Mouse (Mus musculus) embryo, embryonic 11 days (tissue): Measurements from ENCODE around the gene Dnmt3a.

Experiments
- DNase-seq: peaks from one replicate; pipeline ENCODE4 v3.0.0-alpha.2; 2015

The Dnmt3a gene

DNA sequence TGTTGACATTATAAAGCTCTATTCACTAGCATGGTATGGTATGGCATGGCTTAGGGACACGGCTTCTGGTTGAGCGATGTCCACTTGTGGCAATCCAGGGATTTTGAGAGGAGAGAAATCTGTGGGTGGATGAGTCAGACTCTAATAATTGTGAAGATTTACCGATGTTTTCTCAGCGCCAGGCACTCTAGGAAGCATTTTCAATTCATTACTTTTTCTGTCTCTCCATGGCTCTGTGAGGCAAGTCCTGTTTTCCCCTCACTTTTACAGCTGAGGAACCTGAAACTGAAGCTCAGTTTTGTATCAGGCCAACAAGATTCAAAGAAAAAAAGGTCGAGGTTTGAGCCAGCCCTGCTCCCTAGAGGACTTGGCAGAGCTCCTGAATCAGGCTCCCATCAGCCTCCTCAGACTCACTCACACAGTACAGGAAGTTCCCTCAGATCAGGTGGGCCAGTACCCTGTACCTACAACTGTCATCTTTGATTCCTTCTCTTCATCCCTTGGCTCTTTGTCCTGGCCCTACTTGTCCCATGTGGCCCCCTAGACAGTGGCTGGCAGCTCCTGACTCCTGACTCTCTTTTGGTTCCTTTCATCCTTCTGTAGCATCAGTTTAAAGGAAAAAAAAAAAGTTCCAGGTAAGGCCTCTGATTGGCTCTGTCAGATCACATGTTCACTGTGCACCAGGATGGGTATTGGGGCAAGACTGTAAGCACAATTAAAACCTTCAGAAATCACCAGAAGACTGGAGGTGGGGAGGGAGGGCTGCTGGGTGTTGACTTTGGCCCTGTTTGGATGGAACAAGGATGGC, 19.3 kb downstream of the Dnmt3a start:
- no peak for DNase-seq

DNA sequence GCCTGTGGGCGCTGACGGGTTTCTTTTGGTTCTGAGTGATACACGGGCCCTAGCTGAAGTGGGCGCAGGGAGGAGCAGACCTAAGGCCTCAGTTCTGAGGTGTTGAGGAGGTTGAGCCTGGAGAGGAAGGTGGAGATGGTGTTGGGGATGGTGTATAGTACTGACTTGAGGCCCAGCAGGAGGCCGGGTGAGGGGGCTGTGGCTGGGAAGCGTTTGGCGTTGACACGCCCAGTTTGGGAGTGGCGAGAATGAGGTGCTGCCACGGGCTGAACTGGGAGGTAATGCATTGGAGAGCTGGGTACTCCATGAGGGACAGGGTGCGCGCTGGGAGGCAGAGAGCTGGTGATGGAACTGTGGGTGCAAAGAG, 19.9 kb downstream of the Dnmt3a start:
- no peak for DNase-seq

DNA sequence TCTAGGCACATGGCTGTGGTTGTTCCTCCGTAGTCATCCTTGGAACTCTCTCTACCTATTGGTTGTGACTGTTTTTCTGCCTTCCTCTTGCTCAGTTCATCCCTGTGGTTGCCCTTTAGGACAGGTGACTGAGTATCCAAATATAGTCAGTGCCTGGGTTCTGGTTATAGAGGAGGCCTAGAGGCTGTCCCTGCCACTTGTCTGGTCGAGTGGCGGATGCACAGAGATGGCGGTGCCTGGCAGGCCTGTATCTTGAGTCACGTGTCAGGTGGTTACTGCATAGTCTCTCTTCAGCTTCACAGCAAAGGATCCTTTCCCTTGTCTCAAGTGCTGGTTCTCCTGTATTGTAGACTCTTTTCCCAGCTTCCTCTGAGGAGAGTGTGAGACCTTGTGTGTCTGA, 22.0 kb downstream of the Dnmt3a start:
- no peak for DNase-seq

DNA sequence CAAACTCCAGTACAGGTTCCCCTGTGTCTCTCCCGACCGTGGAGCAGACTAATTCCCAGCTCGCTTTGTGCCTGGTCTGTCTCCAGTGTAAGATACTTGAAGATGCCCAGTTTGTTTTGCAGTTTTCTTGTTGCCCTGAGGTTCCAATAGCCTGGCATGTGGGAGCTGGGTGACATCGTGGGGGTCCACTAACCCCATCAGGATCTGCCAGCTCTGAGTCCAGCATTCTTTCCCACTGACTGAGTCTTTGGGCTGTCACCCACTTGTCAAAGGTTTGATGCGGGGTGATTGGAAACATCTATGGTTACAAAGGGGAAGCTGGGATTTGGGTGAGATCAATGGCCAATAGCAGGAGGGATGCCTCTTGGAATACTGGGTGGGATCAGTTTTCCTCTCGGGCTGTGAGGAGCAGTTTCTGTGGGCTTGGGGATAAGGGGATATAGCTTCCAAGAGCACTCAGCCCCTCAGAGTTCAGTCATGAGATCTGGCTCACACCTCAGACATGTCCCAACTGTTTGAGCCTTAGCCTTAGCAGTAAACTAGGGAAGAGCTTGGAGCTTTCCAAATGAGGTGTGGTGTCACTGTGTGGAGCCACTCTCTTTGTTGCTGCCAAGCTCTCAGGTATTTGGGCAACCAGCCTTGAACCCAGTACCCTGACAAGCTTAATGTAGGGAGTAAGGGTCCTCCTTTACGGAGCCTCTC, 27.4 kb downstream of the Dnmt3a start:
- DNase-seq = no peak

DNA sequence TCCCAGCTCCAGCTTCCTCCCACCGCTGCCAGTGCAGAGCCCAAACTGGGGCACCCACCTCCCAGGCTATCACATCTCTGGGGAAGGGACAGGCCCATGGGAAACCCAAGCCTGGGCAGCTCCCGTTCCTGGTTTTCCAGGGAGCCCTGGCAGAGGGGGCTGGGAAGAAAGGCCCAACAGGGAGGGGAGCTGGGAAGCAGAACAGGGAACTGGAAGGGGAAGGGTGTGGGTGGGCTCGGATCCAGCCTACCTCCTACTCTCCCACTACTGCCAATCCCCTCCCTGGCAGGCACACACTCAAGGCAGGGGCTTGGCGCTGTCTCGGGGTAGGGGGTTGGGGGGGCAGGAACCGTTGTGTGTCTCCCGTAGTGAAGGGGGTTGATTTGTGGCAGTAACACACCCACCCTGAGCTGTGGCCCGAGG, 28.1 kb downstream of the Dnmt3a start:
- peak; percentile 48 for DNase-seq

DNA sequence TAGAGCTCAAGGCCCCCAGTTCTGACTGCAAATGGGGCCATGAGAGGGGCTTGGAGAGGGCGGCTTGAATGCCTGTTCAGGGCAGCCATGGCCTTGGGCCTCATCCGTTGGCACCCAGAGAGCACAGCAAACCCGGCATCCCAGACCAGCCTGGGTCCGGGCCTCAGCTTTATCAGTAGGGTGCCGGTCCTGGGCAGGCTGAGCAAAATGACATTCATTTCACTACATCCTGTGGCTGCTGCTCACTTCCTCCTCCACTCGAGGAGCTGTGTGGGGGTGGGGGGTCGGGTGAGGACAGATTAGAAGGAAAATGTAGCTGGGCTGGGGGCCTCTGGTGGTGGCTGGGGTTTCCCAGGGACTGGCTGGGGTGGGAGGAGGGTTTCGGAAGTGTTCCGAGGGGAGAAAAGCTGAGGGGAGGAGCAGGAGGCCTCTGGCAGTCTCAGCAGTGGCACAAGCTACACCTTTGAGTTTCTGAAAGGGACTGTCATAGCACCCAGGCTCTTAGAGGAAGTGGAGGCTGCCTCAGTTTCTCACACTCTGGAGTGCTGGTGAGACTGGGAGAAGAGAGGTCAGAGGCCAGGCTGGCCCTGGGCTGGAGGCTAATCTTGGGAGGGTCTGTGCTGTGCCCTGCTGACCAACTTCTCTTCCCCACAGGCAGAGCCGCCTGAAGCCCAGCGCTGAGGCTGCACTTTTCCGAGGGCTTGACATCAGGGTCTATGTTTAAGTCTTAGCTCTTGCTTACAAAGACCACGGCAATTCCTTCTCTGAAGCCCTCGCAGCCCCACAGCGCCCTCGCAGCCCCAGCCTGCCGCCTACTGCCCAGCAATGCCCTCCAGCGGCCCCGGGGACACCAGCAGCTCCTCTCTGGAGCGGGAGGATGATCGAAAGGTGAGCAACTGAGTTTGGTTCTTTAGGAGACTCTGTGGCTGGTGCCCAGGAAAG, 28.8 kb downstream of the Dnmt3a start:
- peak; percentile 67 for DNase-seq

DNA sequence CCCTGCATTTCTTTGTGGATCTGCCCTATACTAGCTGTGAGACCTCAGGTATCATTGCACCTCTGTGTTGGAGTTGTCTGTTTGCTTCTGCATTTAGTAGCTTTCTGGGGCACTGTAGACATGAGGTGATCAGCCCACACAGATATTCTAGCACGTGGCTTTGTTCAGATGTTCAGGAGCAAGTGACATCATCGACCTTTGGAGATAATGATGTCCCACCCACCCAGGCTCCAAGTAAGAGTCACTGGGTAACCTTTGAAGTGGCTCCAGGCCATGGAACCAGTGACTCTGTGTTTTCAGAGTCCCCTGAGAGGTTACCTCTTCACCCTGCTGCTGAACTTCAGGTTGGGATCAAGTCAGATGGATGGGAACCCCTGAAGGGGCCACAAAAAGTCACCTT, 29.8 kb downstream of the Dnmt3a start:
- no peak for DNase-seq

DNA sequence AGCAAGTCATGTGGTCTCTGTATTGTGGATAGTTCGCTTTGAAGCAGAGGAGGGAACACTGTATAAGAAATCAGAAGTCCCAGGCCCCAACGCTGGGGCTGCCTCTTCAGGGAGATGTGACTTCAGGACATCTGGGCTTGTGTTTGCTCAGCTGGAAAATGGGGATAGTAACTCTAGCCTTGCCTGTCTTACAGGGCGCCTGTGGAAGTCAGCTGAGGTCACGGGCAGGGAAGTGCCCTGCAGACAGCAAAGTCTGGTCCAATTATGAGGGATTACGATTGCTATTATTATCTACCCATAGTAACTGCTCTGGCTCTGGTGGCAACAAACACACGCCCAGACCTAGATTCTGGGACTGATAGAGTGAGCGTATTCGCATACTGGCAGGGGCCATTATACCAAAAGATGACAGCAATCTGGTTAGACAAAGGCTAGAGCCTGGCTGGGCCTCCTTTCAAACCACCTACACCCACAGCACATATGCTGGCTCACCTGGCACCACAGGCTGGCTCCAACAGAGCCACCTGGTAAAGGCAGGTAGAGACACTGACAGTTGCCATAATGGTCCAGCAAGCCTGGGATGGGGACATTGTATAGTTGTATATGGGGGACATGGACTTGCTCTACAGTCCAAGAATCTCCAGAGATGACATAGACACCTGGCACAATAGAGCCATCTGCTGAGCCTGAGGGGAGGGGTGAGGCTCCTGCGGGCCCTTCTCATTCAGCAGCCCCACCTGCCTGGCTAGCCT, 31.4 kb downstream of the Dnmt3a start:
- no peak for DNase-seq

DNA sequence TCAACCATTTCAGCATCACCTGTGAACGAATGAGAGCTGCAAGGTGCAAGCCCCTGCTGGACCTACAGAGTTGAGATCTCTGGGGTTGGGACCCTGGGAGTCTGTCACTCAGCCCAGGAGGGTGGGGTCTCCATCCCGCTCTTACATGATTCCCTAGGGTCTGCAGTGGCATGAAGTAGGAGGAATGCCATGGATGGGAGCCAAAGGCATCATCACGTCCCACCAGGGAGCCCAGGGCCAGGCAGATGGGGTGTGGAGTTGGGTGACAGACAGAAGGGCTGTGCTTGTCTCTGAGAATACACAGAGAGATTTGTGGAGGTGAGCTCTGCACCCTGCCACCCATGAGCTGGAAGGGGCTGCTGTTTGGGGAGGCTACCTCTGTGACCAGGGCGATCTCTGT, 32.2 kb downstream of the Dnmt3a start:
- no peak for DNase-seq

DNA sequence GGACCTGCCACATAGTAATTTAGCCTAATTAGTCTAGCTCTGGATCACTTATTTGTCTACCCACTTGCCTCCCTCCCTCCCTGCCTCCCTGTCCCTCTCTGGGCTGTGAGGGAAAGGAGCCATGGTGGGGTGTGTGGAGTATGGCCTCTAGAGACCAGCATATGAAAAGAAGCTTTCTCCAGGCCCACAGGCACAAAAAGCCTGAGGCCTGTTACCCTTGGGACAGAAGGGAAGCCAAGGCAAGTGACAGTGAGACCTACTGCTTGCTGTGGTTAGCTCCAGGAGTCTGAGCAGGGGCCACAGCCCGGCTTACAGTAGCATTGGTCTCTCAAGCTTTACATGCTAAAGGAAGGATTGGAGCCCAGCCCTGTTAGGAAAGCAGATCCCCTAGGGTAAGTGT, 33.9 kb downstream of the Dnmt3a start:
- DNase-seq = no peak

DNA sequence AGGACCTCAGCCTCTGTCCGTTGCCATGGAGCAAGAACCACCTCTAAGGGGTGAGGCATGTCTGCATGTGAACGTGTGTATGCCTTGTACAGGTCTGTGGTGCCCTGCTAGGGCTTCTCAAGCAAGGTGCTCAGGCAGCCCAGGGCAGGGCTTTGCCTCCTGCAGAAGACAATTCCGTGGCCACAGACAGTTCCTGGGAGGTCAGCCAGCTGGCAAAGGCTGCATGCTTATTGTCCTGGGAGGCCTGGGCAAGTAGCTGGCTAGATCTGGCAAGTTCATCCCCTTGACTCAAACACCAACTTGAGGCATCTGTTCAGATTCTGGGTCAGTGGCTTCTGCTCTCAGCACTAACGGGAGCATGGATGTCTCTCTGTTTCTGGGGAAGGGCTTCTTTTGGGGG, 35.3 kb downstream of the Dnmt3a start:
- DNase-seq = no peak

DNA sequence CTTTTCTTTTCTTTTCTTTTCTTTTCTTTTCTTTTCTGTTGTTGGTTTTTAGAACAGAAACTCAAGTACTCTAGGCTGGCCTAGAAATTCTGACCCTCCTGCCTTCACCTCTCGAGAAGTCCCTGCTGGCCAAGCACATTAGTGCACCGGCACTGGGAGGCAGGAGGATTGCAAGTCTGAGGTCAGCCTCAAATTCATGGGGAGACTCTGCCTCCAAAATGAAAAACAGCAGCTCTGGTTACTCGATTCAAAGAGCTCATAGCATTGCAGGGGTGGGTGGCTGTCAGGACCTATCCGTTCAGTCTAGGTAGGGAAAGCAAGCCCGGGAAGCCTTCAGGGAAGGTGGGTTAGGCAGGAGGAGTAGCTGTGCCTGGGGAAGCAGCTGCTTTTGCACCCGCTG, 37.0 kb downstream of the Dnmt3a start:
- peak; percentile 65 for DNase-seq

DNA sequence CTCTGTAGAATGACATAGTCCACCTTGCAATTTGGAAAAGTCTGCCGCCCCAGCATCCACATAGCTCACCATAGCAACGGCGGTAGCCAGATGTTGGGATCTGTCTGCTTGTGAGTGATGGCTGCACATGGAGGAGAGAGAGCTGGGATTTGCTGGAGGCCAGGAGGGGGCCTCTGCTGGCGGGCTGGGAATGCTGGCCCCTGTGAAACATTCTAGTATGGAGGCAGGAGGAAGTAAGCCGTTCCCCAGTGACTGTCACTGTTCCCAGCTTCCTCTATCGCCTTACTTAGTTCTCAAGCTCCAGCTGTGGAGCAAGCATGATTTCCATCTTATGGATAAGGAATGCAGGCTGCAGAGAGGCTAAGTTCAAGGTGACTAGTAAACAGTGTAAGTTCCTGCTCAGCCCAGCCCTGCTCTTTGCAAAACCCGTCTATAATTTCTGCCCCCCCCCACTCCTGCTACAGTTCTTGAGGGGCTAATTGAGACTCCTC, 37.6 kb downstream of the Dnmt3a start:
- peak; percentile 82 for DNase-seq

DNA sequence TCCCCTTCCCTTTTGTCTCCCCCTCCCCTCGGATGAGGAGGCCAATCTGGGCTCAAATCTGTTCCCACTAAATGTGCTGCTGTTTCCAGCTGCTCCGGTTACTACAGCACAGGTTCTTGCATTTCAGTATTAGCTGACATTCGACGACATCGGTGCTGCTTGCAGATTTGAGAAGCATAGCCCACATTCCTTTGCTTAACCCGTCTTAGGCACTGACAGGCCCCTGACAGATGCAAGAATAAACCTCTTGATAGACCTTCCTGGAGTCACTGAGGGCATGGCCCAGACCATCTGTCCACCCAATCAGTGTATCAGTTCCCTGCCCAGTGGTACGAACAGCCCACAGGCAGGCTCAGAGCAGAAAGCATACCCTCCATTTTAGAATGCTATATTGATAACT, 38.1 kb downstream of the Dnmt3a start:
- DNase-seq = peak; percentile 48

DNA sequence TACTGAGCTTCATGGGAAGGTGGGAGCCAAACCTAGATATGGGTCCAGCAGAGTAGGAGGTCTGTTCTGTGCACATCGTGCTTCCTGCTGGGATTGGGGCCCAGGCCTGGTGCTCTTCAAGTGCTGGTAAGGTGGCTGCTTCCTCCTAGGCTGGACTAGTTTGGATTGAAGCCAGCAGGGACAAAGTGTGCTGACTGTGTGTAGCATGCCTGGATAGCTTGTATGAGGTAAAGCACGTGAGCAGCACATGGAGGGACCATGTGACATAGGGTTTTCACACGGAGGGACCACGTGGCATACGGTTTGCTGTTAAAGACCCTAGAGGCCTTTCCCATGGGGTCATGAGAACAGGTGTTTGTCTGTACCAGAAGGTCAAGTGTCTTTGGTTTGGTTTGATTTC, 38.5 kb downstream of the Dnmt3a start:
- no peak for DNase-seq

DNA sequence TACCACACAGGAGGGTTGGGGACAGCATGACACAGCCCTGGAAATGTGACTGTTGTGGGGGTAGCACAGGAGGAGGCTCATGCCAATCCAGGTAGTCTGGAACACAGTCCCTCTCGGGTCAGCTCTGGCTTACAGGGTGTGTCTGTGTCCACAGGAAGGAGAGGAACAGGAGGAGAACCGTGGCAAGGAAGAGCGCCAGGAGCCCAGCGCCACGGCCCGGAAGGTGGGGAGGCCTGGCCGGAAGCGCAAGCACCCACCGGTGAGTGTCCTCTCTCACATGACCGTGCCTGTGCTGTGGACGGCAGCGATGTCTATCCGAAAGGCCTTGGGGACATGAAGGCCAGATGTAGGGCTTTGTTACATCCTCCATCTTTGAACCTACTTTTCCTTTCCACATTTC, 43.7 kb downstream of the Dnmt3a start:
- DNase-seq = no peak

DNA sequence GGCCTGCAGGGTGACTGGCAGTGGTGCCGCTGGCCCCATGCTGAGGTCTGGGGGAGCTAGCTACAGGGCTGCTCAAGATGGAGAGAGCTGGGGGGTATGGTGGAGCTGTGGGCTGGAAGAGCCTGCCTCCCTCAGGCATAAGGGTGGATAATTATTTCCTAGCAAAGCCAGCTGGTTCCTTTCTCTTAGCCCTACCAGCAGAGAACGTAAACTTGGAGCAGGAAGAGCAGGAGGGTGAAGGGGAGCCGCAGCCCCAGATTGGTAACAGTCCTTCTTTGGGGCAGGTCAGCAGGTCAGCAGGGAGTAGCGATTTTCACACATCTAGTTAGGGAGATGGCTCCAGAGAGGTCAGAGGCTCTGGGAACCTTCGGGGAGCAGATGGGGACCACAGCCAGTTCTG, 44.4 kb downstream of the Dnmt3a start:
- peak; percentile 53 for DNase-seq

DNA sequence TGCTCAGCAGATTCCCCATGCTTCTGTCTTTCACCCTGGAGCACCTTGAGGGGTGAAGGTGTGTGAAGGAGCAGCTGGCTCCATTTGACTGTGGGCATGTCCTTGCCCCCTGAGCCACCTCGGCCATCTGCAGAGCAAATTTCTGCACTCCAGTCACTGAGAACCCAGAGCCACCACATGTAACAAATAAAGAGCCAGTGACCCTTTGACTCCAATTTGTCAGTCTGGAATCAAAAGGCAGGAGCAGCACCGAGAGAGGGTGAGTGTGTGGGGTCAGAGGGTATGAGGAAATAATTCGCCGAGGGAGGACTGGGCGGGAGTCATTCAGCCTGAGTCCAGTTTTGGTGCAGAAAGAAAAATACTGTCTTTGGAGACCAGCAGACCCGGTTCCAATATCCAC, 44.9 kb downstream of the Dnmt3a start:
- DNase-seq = peak; percentile 75

DNA sequence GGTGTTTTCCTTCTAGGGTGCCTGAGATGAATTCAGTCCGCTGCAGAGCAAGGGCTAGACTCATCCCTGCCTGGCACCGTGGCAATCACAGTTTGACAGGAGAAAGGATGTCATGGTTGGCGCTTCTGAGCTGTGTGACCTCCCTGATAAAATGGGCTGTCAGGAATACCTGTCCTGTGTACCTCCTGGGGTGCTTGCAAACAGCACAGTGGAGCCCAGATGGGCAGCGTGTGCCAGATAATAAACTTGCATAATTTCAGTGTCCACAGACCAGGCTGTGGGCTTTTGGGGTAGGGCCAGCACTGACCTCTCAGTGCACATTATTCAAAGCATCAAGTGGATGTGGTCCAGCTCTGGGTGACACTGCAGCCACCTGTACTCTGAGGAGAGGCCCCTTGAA, 45.4 kb downstream of the Dnmt3a start:
- no peak for DNase-seq

DNA sequence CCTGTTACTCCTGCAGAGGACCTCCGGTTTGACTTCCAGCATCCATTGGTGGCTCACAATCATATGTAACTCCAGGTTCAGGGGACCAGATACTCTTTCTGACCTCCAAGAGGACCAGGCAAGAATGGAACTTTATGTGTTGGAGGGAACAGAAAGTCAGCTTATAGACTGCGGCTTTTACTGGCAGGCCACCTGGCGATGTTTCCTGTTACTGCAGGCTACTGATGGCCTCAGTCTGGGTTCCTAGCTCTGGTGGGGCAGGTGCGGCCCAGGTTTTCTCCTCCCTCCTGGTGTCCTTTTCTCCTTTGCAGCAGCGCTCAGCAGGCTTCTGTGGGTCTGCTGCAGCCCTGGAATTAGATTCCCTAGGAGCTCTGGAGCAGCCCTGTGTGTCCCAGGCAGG, 46.7 kb downstream of the Dnmt3a start:
- DNase-seq = peak; percentile 30

DNA sequence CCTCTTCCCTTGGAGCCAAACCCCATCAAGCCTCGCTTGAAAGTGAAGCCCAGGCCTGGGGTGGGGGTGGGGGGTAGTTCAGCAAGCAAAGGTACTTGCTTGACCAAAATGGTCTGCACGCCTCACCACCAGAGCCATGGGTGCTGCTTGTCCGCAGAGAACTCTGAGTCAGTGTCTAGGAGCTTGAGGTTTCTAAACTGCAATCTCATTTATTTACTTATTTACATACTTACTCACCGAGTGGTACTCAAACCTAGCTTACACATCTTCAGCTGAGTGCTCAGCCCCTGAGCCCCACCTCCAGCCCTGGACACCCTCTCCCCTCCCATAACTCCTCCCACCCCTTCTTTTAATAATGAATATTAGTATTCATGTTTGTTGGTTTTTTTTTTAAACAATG, 48.6 kb downstream of the Dnmt3a start:
- DNase-seq = no peak

DNA sequence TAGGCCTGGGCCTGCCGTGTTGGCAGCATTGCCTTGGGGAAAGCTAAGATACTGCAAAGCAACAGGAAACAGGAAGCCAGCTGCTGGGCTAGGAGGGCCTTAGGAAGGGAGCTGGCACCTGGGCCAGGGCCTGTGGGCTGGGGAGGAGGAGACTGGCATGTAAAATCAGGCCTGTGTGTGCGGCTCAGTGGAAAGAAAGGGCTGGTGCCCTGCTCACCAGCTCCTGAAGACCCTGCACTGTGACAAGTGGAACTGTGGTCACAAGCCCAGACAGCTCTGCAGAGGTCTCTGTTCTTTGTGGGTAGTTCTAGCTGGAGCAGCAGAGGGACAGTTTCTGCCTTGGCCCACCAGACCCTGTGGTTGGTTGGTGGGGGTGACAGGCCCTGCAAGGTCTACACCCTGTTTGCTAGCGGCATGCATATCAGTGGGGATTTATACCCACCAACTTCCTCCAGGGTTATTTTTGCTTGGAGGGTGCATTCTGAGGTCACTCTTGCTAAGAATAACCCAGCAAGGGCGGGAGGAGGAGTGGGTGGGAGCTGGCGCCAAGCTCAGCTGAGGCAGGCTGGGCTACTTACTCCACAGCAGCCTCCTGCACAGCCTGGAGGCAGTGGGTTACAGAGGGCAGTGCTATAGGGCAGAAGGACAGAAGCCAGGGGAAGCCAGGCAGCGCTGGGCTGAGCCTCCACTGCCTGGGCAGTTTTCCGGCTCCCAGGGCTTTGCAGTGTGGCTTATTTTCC, 50.1 kb downstream of the Dnmt3a start:
- peak; percentile 42 for DNase-seq
